Mouse (Mus musculus) adrenal gland (tissue): ENCODE data around the gene Ehbp1l1.

Source experiments
- intact Hi-C: fragments of 180-260 bp; cut with DNase I; formaldehyde crosslinking; loops from one replicate; pipeline ENCODE4 v1.15.1; 2025
- microRNA-seq, 2 experiments: library from miRNA; unstranded; fragments of <30 nt; microRNA quantifications; one replicate each; pipeline ENCODE4; 2019

Gene Ehbp1l1

DNA sequence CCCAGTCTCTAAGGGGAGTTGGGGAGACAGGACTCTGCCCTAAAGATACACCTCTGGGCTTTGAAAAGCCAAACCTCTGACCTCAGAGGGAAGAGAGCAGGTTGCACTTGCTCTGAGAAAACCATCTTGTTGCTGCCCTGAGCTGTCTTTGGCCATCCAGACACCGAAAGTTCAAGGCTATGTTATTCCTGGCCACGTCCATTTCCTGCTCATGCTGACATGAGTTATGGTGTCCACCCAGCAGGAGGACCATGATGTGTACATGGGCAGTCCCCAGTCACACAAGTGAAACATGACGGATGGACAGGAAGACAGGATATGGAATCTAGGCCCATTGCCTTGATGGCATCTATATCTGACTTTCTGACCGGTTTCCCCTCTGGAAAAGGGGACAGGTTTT, 45.7 kb downstream of the Ehbp1l1 start:
- intact Hi-C loops, result no loop called here

DNA sequence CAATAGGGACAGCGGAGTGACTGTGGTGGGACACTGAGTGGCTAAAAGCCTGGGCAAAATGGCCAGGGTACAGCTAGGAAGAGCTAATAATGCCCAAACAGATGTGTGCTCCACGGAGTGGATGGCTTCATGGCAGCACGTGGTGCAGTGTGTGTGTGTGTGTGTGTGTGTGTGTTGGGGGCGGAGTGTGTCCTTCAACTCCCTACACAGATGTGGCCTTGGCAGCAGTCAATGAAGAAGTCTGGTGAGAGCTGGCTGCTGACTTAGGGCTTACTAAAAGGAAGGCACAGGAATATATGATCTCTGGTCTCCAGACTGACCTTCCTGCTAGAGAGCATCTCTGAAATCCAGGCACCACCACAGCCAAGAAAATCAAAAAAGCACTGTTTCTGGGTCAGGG, 57.7 kb downstream of the Ehbp1l1 start:
- intact Hi-C loops, result no loop called here

DNA sequence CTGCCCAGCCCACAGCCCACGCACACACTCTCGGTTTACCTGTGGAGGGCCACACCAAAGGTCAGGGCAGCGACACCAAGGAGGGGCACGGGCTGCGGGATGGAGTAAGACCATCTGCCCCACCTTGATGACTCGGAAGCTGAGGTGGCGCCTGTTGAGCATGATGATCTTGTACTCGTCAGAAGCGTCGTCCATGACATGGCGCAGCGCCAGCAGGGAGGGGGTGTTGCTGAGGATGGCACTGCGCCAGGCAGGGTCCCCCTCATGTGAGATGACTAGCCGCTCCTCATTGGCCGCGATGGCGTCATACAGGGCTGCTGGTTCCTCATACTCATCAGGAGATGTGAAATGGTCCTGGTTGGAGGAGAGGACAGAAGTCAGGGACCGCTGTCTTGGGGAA, 59.7 kb downstream of the Ehbp1l1 start:
- intact Hi-C loops, result no loop called here

DNA sequence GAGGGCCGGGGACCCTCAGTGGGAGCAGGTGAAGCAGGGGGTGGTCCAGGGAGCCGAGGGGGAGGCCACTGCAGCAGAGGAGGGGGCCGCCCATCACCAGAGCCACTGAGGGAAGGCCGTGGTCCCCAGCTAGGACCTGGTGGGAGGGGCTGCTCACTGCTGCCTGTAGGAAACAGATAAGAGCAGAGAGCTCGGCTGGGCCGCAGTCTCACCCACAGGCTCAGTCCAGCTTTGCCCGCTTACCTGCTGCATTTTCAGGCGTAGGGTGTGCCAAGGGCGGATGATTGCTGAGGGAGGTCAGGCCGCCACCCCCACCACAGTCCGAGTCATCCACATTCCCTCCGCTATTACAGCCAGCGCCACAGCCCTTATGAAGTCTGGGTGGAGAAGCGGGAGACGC, 60.7 kb downstream of the Ehbp1l1 start:
- intact Hi-C loops, result no loop called here

DNA sequence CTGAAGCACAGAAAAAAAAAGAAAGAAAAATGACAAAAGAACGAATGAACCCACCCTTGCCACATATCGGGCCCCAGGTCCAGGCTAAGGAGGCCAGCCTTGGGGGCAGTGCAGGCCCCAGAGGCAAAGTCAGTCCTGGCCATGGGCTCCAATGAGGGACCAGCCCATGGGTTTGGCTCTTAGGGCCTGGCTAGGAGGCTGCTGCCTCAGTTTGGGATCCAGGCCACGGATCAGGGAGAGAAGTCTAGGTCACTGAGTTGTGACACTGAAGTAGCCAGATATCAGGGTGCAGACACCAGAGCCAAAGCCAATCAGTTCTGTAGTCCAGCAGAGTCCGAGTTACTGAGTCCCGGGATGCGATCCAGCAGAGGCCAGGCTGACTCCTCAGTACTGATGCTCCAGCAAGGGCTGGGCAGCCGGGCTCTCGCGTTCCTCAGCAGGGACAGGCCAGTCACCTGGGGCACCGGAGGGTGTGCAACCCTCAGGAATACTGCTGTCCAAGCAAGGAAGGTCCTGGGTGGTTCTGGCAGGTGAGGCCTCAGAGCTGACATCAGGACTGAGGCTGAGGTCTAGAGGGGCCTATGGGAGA, 61.4 kb downstream of the Ehbp1l1 start:
- intact Hi-C loops, result no loop called here

DNA sequence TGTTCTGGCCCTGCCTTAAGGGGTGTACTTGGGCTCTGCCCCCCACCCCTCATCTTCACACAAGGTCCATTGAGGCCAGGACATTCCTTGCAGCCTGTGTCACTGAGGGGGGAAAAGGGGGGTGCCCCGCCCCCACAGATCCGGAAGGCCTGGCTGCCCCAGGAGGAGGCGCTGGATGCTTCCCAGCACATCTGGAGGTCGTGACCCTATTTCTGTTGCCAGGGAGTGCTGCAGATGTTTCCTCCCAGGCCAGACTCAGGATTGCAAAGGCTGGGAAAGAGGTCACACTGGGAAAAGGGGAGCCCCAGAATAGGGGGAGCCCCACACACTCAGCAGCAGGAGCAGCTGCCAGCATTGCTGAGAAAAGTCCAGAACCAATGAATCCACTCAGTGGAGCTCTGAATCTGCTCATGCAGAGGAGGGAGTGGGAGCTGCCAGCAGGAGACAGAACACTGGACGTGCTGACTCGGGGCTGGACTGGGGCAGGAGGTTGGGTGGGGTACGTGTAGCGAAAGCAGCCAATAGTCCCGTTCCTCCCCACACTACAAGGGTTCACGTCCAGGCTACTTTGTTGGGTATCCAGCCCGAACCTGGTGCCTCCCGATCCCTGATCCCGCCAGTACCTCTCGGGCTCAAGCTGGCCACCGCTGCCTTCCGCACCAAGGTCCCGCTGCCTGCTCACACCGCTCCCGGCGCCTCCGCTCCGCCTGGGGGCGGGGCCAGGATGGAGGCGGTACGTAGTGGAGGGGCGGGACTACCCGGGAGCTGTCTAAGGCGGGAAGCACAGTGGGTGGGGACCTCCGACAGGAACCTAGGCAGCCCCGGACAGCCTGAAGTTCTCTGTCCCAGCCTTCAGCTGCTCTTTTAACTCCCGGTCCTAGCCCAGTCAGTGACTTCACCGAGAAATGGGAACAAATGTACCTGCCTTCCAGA, 62.9 kb downstream of the Ehbp1l1 start, which contains the start of gene Sipa1:
Gene Sipa1 (minus strand): TSS at position 727 of the 933 bp plus-strand sequence.
- intact Hi-C loops, result no loop called here

DNA sequence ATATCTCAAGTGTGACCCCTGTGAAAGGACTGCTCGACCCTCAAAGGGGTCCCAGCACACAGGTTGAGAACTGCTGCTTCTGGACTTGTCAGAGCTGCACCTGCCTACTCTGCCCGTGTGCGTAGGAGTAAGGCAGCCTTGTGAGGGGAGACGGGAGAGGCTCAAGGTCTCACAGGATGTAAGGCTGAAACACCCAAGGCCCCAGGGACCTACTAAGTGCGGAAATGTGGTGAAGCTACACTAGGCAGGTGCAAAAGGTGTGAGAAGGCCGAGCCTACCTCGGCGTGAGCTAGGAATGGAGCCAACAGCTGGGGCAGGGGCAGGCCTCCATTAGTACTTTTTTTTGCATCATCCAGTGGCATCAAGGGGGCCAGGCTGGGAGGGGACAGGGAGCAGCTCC, 63.8 kb downstream of the Ehbp1l1 start:
- intact Hi-C loops, result no loop called here

DNA sequence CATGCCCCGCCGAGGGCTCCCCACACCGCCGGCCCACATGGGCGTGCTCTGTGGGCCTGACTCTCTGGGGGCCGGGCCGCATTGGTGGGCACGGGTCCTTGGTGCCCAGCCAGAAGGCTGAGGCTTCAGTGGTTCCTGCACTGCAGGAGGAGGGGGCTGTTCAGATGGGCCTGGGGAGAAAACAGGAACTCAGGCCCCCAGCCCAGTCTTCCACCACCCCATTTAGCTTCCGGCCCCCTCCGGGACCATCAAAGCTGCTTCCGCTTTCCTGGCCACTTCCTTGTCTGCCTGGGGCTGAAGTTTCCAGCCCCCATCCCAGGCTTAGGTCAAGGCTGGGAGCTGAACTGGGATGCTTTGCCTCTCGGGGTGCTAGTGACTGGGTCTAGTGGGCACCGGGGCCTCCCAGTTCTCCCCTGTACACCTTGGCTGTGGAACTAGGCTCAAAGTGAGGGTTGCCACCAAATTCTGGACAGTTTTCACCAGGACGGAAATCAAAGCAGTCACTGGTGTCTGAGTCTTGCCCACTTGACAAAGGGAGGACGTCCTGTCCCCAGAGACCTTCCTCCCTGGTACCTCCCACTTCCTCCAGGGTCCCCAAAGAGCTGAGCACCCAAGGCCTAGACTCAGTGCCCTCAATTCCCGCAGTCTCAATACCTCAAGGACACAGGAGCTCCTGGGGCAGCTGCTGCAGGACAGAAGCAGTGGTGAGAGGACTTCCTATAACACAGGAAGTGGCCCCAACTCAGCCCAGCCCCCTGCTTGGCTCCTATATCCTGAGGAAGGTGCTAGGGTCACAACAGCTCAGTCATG, 65.0 kb downstream of the Ehbp1l1 start:
- intact Hi-C loops, result no loop called here

Small RNA genes within 50 kb of the gene (microRNA-seq; reads per million reads assigned to microRNA genes)
- gene Mir6987, result 0.12 to 0.34 reads per million in 2 experiments
